In the genomic region with DNA sequence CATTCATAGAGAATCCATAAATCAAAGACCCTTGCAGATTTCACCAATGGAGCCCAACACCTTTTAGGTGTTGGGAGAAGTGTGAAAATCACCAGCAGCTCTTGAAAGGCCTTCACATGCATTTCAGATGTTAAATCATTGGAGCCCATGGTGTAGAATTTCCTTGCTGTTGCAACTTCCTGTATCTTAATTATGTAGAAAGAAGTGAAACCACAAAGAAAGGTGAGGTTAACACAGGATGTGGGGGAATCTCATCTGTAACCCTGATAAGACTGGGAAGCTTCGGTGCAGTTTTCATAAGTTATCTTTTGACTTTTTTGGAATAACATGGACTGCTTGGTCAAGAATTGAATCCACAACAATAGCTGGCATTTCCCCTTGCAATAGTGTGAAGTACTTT, we compare ENCODE assay signal across 26 mouse cellular contexts.
DNase-seq lines count a peak whose midpoint lies in the region; ATAC-seq lines count a peak whose summit lies in the region.
"Had no signal": no experiment of that assay in that cellular context is flagged by ENCODE, and none has a peak within 500 bp of the region (broad histone marks: within the 10 kb centered on the region; RNA-seq: fewer than 3 reads in every experiment).

No protein-coding gene starts in this region.

- ATAC-seq in liver, embryonic 11.5 days (replicated peaks; ENCODE audit: low FRiP score), result no peak
- ATAC-seq: forebrain, postnatal 0 days; liver, postnatal 0 days had no signal

- H3K27me3 ChIP-seq in liver, embryonic 11.5 days (replicated peaks; ENCODE audit: control insufficient read depth, insufficient read depth, low read length), result no peaks in the 10 kb centered on the region
- H3K27me3 ChIP-seq: heart, embryonic 13.5 days; hindbrain, embryonic 15.5 days; megakaryocyte, embryonic 14.5 days had no signal

- H3K4me1 ChIP-seq in liver, embryonic 11.5 days (replicated peaks; ENCODE audit: control insufficient read depth, insufficient read depth, low read length), result no peaks in the 10 kb centered on the region
- H3K4me1 ChIP-seq: heart, embryonic 13.5 days; hindbrain, embryonic 15.5 days; megakaryocyte, embryonic 14.5 days had no signal

- 15% methylated on average over 1 of the region's 1 CpGs for WGBS in liver, embryonic 11.5 days

- no peaks in the 10 kb centered on the region for H3K9me3 ChIP-seq in liver, embryonic 11.5 days (ENCODE audit: control insufficient read depth, low read length)
- H3K9me3 ChIP-seq: heart, embryonic 13.5 days; hindbrain, embryonic 15.5 days; megakaryocyte, embryonic 14.5 days had no signal

- peak; percentile 83 for DNase-seq in 416B (ENCODE audit: low read depth)
- DNase-seq in CD4-positive, CD25-positive, alpha-beta regulatory T cell, adult 2 months (ENCODE audit: low read depth, low spot score), result peak; percentile 28
- peak; percentile 16 for DNase-seq in forelimb bud, embryonic 11.5 days (ENCODE audit: low read depth, low spot score)
- DNase-seq in naive thymus-derived CD4-positive, alpha-beta T cell, adult 2 months (ENCODE audit: low read depth), result peak; percentile 58
- DNase-seq in kidney, postnatal 4 days, result no peak
- DNase-seq in adrenal gland, postnatal 14 days, result no peak
- no peak for DNase-seq in liver, embryonic 11.5 days (ENCODE audit: low spot score)
- DNase-seq: adrenal gland, postnatal 25 days; cerebellum, adult 11 months; cerebellum, postnatal 10 days; forebrain, postnatal 0 days; gastrocnemius, adult 2 months; heart, adult 18-20 months; kidney, adult 11 months; left cerebral cortex, postnatal 4 days; liver; liver, postnatal 0 days; lung, postnatal 10 days; midbrain, embryonic 14.5 days; right cerebral cortex, postnatal 25 days; thymus, postnatal 4 days had no signal

- H3K9ac ChIP-seq in liver, embryonic 11.5 days (ENCODE audit: low read depth, low read length), result no peak overlapping the region
- H3K9ac ChIP-seq: forebrain, postnatal 0 days; heart, embryonic 13.5 days; hindbrain, embryonic 15.5 days; liver, postnatal 0 days had no signal

- no peak overlapping the region for H3K4me2 ChIP-seq in liver, embryonic 11.5 days
- H3K4me2 ChIP-seq: heart, embryonic 13.5 days; hindbrain, embryonic 15.5 days had no signal

- H3K36me3 ChIP-seq in liver, embryonic 11.5 days (ENCODE audit: control insufficient read depth, insufficient read depth, low read length), result no peaks in the 10 kb centered on the region
- H3K36me3 ChIP-seq: heart, embryonic 13.5 days; hindbrain, embryonic 15.5 days had no signal

- H3K27ac ChIP-seq in liver, embryonic 11.5 days (ENCODE audit: low read depth, low read length), result no peak overlapping the region
- H3K27ac ChIP-seq: gastrocnemius, adult 2 months; heart, embryonic 13.5 days; hindbrain, embryonic 15.5 days; kidney, postnatal 0 days; left cerebral cortex, adult 2 months had no signal

- no peak overlapping the region for H3K4me3 ChIP-seq in liver, embryonic 11.5 days (ENCODE audit: low read depth, low read length)
- H3K4me3 ChIP-seq: gastrocnemius, adult 2 months; heart, embryonic 13.5 days; hindbrain, embryonic 15.5 days; left cerebral cortex, adult 2 months; megakaryocyte, embryonic 14.5 days had no signal

Comparison
In these comparisons a context has a peak if more than half of its experiments do, and no peak if none do; other contexts are left out.
1. DNase-seq: peak in 416B (single experiment), CD4-positive, CD25-positive, alpha-beta regulatory T cell, adult 2 months (single experiment), forelimb bud, embryonic 11.5 days (single experiment) and naive thymus-derived CD4-positive, alpha-beta T cell, adult 2 months (single experiment); none in kidney, postnatal 4 days (0 of 2), adrenal gland, postnatal 14 days (single experiment) and liver, embryonic 11.5 days (single experiment).